Mouse (Mus musculus) left cerebral cortex, adult 6 months (tissue): Measurements from ENCODE around the gene Gpr18. TPM values are rescaled to one million over a fixed set of nuclear protein-coding genes. Genes with fewer than 3 reads are reported as not detected.

ENCODE experiments used
- long read RNA-seq, 2 experiments: library from polyadenylated mRNA; unstranded; transcript quantifications; one replicate each; pipeline ENCODE4 v2.0.0; 2019 to 2020
- polyA plus RNA-seq: library from polyadenylated mRNA; unstranded; fragments of <200 nt; fragmentation: Nextera tagmentation; gene quantifications from 2 replicates; pipeline ENCODE4 v1.2.3, GENCODE M21; 2021

Gene Gpr18
- polyA plus RNA-seq = not detected in 2 replicates
- long read RNA-seq, experiment 1 = 0 reads
- long read RNA-seq, experiment 2 = 0 reads

DNA sequence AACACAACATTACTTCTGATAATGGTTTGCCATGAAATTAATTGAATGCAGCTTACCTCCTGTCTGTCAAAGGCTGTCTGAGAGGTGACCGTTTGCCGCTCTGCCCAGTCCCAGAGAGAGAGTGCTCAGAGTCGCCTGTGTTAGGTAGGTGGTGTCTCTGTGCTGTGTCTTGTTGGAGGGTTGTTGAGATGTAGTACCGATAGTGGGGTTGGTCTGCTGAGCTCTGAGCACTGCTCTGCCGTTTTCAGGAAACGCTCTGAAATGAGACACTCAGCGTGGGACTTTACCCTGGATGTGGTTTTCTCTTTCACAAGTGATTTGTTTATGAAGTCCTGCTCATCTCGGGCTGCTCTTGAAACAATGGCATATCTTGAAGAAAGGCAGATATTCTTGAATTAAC, at the start of gene Gpr18:
Gene Gpr18, minus strand, starts transcription at position 161 of the 400 bp plus-strand sequence.

DNA sequence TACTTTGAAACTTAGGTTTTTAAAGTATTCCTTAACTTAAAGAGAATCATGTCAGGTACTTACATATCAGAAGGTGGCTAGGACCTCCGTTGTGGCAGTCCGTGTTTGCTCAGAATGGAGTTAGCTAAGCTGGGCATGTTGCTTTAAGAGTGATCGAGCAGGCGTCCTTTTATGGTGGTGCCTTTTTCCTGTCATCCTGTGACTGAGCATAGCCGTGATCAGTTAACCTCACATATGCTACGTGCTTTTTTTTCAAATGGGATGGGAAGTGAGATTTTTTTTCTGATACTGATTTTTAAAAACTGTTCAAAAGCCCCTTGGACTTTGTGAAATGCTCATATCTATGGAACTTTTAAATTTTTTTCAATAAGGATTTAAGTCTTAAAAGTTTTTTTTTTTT, 49.4 kb upstream of the Gpr18 start, which contains the start of gene Gpr183:
Gene Gpr183, minus strand, starts transcription at position 206 of the 400 bp plus-strand sequence.

DNA sequence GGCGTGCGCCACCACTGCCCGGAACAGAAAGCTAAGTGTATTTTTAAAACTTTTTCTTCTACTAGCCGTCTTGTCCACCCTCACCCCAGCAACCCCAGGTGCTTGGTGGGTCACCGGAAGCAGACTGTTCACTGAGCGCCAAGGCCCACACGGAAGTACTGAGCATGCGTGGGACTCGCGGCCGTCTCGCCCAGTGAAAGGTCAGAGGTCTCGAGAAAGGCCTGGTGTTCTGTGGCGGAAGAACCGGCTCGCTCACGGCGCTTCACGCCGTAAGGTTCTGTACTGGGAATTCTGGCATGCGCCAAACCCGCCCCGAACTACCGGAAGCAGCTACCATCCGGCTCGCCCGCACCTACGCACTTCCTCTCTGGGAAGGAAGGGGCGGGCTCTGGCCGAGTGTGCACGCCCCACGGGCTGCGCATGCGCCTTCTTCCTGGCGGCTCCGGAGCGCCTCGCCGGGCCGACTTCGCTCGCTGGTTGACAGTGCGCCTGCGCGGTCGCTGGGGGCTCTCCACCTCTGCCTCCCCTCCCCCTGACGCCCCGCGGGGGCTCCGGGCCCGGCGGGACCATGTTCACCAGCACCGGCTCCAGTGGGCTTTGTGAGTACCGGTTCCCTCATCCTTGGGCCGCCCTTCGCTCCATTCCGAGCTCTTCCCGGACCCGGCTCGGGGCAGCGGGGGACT, 37.3 kb downstream of the Gpr18 start, which contains the start of gene Ubac2:
Gene Ubac2, plus strand, starts transcription at position 445 of the 683 bp plus-strand sequence.

Other genes starting within 250 kb of the Gpr18 start
- gene Dock9, start 117.9 kb downstream of the Gpr18 start, polyA plus RNA-seq = 8.2 and 10.0 TPM in 2 replicates
- 37.2 and 48.2 TPM in 2 replicates for gene Ubac2, start 37.2 kb downstream of the Gpr18 start, polyA plus RNA-seq
- 0.60 and 1.9 TPM in 2 replicates for gene Gpr183, start 49.4 kb upstream of the Gpr18 start, polyA plus RNA-seq
- gene Timm8a2, start 118.9 kb upstream of the Gpr18 start, polyA plus RNA-seq = not detected in 2 replicates
- 110 and 122 TPM in 2 replicates for gene Tm9sf2, start 191.3 kb upstream of the Gpr18 start, polyA plus RNA-seq